Mouse (Mus musculus) forebrain, embryonic 15.5 days (tissue): ENCODE measurements at regions not wholly inside any gene's neighbourhood (a gene's known extent, or its start where the extent isn't known, plus 50 kb on each side); places are given as distances from the start of the nearest gene placed in this dataset.
A peak's percentile ranks its signal among the peaks of the same experiment; 100 is the strongest.

Source experiments
- ATAC-seq: fragments of 200-750 bp; cut with Nextera tagmentation; replicated peaks from 2 replicates; pipeline ENCODE4 v1.8.0; 2017; ENCODE audit warnings: mild to moderate bottlenecking, moderate TSS enrichment, moderate library complexity
- H3K27ac ChIP-seq: fragments of 300-500 bp; sonication (generic); replicated peaks from 2 replicates; pipeline ENCODE4 v1.5.1; 2015; ENCODE audit warnings: mild to moderate bottlenecking, inconsistent platforms
- H3K27me3 ChIP-seq: fragments of 300-500 bp; sonication (generic); 2 replicates; pipeline ENCODE4 v1.6.1; 2015; ENCODE audit warnings: inconsistent platforms
- H3K36me3 ChIP-seq: fragments of 300-500 bp; sonication (generic); 2 replicates; pipeline ENCODE4 v1.6.1; 2015; ENCODE audit warnings: mild to moderate bottlenecking, inconsistent platforms
- H3K4me1 ChIP-seq: fragments of 300-500 bp; sonication (generic); 2 replicates; pipeline ENCODE4 v1.6.1; 2015; ENCODE audit warnings: inconsistent platforms
- H3K4me2 ChIP-seq: fragments of 300-500 bp; sonication (generic); replicated peaks from 2 replicates; pipeline ENCODE4 v1.6.1; 2015; ENCODE audit warnings: mild to moderate bottlenecking, inconsistent platforms
- H3K4me3 ChIP-seq: fragments of 300-500 bp; sonication (generic); 2 replicates; pipeline ENCODE4 v1.5.1; 2015; ENCODE audit warnings: mild to moderate bottlenecking, inconsistent platforms
- H3K9ac ChIP-seq: fragments of 300-500 bp; sonication (generic); replicated peaks from 2 replicates; pipeline ENCODE4 v1.6.1; 2015; ENCODE audit warnings: mild to moderate bottlenecking, inconsistent platforms
- H3K9me3 ChIP-seq: fragments of 300-500 bp; sonication (generic); 2 replicates; pipeline ENCODE4 v1.6.1; 2016; ENCODE audit warnings: inconsistent platforms
- WGBS: fragments of 180-500 bp; shearing (Covaris S2); methylation state at CpG from one replicate; pipeline ENCODE4 v1.1.7; 2015; ENCODE audit warnings: mixed read lengths; 5-methylcytosine and 5-hydroxymethylcytosine counted together

DNA sequence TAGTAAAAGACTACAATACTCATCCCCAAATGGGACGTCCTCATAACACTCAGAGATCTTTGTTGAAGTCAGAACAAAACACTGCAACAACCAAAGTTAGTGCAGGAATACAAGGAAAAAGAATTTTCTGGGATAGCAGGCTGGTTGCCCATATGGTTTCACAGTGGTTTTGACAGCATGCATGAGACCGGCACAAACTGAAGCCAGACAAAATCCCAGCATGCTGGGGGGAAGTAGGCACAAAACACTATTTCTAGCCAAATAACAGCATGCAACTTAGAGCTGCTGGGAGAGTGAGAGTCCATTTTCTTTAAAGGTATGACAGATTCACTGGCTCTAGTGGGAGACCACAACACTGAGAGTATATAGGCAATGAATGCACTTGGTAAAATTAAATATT is 619.1 kb upstream of the Manea start:
- Histone ChIP-seq H3K4me1 (no peaks in the 10 kb centered on the region), H3K4me2 (no peak overlapping the region), H3K9me3 (no peaks in the 10 kb centered on the region), H3K36me3 (no peaks in the 10 kb centered on the region), H3K9ac (no peak overlapping the region), H3K4me3 (no peak overlapping the region), H3K27ac (no peak overlapping the region), H3K27me3 (no peaks in the 10 kb centered on the region)
- peak; percentile 41; the same call in 1 of the 2 replicates for ATAC-seq
- WGBS: 72% methylated on average over 2 of the region's 2 CpGs

- Histone ChIP-seq H3K9me3 (no peaks in the 10 kb centered on the region), H3K4me1 (no peaks in the 10 kb centered on the region), H3K4me2 (no peak overlapping the region), H3K27ac (no peak overlapping the region), H3K9ac (no peak overlapping the region), H3K36me3 (no peaks in the 10 kb centered on the region), H3K27me3 (no peaks in the 10 kb centered on the region), H3K4me3 (no peak overlapping the region)
- 79% methylated on average over 2 of the region's 2 CpGs for WGBS
- ATAC-seq: no peak
Measured at GRCm38 (mm10) chr4:26964850-26965249, 618.2 kb upstream of the Manea start.

- ATAC-seq: no peak
- Histone ChIP-seq H3K4me3 (no peak overlapping the region), H3K9ac (no peak overlapping the region), H3K4me1 (no peaks in the 10 kb centered on the region), H3K9me3 (no peaks in the 10 kb centered on the region), H3K27ac (no peak overlapping the region), H3K36me3 (no peaks in the 10 kb centered on the region), H3K4me2 (no peak overlapping the region), H3K27me3 (no peaks in the 10 kb centered on the region)
- 87% methylated on average over 2 of the region's 2 CpGs for WGBS
Measured at GRCm38 (mm10) chr4:26944617-26945016, 597.9 kb upstream of the Manea start.

- Histone ChIP-seq H3K27me3 (no peaks in the 10 kb centered on the region), H3K4me2 (no peak overlapping the region), H3K36me3 (no peaks in the 10 kb centered on the region), H3K4me1 (peaks cover 19% of the 10 kb centered on the region), H3K9me3 (no peaks in the 10 kb centered on the region), H3K27ac (peak overlapping the region; percentile 12), H3K9ac (no peak overlapping the region), H3K4me3 (no peak overlapping the region)
- ATAC-seq: peak; percentile 97
- 11% methylated on average over 10 of the region's 10 CpGs for WGBS
Measured at GRCm38 (mm10) chr4:26933988-26934798, 587.5 kb upstream of the Manea start.

GRCm38 (mm10) chr4:26929879-26930481 is 583.3 kb upstream of the Manea start:
- H3K9me3 ChIP-seq: no peaks in the 10 kb centered on the region
- 58% methylated on average over 6 of the region's 6 CpGs for WGBS
- peak; percentile 69 for ATAC-seq
- H3K4me3 ChIP-seq: no peak overlapping the region
- peaks cover 19% of the 10 kb centered on the region for H3K4me1 ChIP-seq
- H3K36me3 ChIP-seq: no peaks in the 10 kb centered on the region
- H3K27ac ChIP-seq: no peak overlapping the region
- no peak overlapping the region for H3K9ac ChIP-seq
- no peak overlapping the region for H3K4me2 ChIP-seq
- no peaks in the 10 kb centered on the region for H3K27me3 ChIP-seq

GRCm38 (mm10) chr4:26926060-26926459 is 579.4 kb upstream of the Manea start:
- Histone ChIP-seq H3K9me3 (no peaks in the 10 kb centered on the region), H3K9ac (no peak overlapping the region), H3K4me3 (no peak overlapping the region), H3K4me1 (peaks cover 6% of the 10 kb centered on the region; the same call in 1 of the 2 replicates), H3K36me3 (no peaks in the 10 kb centered on the region), H3K4me2 (no peak overlapping the region), H3K27me3 (no peaks in the 10 kb centered on the region), H3K27ac (no peak overlapping the region)
- ATAC-seq: no peak
- WGBS: 86% methylated on average over 3 of the region's 3 CpGs

DNA sequence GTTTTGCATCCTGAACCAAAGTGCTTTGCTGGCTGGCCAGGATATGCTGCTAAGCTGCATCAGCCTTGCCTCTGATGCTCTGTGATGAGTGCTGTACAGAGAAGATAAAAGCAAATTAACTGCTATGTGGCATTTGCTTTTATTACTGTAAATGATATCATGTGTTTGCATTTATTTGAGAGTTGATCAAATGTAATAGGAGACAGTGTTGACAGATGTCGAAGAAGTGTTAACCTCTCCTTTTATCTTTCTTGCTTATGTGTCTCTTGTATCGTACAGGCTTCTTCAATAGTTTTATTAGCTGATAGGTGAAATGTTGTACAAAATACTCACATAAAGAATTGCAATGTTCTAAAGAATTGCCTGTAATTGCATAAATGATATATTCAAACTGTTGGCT is 541.8 kb upstream of the Manea start:
- Histone ChIP-seq H3K9ac (no peak overlapping the region), H3K4me3 (no peak overlapping the region), H3K9me3 (no peaks in the 10 kb centered on the region), H3K36me3 (no peaks in the 10 kb centered on the region), H3K4me1 (no peaks in the 10 kb centered on the region), H3K27me3 (no peaks in the 10 kb centered on the region), H3K4me2 (no peak overlapping the region), H3K27ac (no peak overlapping the region)
- no peak for ATAC-seq
- 70% methylated on average over 2 of the region's 2 CpGs for WGBS

- ATAC-seq: no peak
- WGBS: 30% methylated on average over 3 of the region's 3 CpGs
Measured at GRCm38 (mm10) chr4:26879022-26879421, 532.3 kb upstream of the Manea start.

DNA sequence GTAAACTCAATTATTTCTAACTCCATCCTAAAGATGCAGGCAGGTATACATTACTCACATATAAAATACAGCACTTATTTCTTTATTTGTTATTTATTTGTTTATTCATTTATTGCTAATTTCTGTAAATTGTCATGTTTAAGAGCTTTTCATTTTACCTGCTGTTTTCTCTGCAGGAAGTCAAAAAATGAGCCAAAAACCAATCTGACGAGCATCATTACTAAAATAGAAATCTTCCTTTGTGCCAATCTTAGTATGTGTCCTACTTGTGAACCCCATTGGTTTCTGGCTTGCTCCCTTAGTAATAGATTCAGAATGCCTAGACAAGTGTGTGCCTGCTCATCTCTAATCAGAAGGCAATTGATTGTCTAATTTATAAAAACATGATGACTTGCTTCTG is 495.1 kb upstream of the Manea start:
- Histone ChIP-seq H3K4me3 (no peak overlapping the region), H3K36me3 (no peaks in the 10 kb centered on the region), H3K27me3 (no peaks in the 10 kb centered on the region), H3K27ac (no peak overlapping the region), H3K4me1 (no peaks in the 10 kb centered on the region), H3K4me2 (no peak overlapping the region), H3K9ac (no peak overlapping the region), H3K9me3 (no peaks in the 10 kb centered on the region)
- WGBS: 80% methylated on average over 1 of the region's 1 CpGs
- no peak for ATAC-seq

More at GRCm38 (mm10) chr4:26879022-26879421, 532.3 kb upstream of the Manea start:
- no peaks in the 10 kb centered on the region for H3K9me3 ChIP-seq
- H3K4me2 ChIP-seq: no peak overlapping the region
- no peak overlapping the region for H3K9ac ChIP-seq
- H3K27me3 ChIP-seq: no peaks in the 10 kb centered on the region
- no peak overlapping the region for H3K27ac ChIP-seq
- no peaks in the 10 kb centered on the region for H3K4me1 ChIP-seq
- no peak overlapping the region for H3K4me3 ChIP-seq
- no peaks in the 10 kb centered on the region for H3K36me3 ChIP-seq

DNA sequence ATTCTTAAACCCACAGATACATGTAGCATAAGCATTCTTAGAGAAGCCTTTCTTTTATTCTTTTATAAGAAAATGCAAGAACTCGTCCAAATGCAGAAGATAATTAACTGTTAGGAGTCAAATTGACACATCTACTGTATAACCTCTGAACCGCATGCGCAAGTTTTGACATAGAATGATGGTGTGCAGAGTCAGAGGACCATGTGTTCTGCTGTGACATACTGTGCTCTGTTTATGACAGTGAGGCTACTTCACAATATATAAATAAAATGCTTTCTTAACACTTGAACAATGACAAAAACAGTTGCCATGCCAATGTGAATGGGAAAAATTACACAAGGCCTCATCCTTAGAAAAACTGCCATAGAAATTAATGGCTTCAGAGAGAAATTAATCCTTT is 454.1 kb upstream of the Manea start:
- H3K9ac ChIP-seq: no peak overlapping the region
- WGBS: 77% methylated on average over 3 of the region's 3 CpGs
- H3K27ac ChIP-seq: no peak overlapping the region
- no peaks in the 10 kb centered on the region for H3K27me3 ChIP-seq
- no peaks in the 10 kb centered on the region for H3K36me3 ChIP-seq
- H3K9me3 ChIP-seq: no peaks in the 10 kb centered on the region
- no peak overlapping the region for H3K4me3 ChIP-seq
- H3K4me1 ChIP-seq: no peaks in the 10 kb centered on the region
- H3K4me2 ChIP-seq: no peak overlapping the region
- no peak for ATAC-seq

DNA sequence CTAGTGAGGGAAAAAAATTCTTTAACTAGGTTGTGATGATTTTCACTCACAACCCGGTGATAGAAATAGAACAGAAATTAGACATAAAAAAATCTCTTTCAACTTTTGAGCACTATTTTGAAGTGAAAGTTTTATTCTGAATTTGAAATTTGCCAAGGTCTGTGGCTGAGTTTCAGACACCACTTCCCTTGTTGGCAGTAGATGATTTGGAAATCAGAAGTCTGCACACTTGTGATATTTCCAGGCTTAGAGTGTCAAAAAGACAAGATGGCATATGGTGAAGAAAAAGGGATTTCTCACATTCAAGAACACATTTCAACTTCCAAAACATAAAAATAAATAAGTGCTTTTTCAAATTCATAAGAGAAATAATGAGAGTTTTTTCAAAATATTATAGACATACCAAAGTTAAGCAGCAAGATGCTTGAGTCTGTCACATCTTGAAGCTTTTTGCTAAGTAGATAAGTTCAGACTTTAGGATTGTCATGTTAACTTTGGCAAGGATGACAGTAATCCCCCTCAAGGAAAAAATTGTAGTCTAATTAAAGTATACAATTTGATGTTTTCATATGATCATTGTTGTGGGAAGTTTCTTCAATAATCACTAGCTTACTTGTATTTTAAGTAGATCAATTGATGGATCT is 446.6 kb upstream of the Manea start:
- Histone ChIP-seq H3K9ac (no peak overlapping the region), H3K4me1 (no peaks in the 10 kb centered on the region), H3K36me3 (no peaks in the 10 kb centered on the region), H3K4me3 (no peak overlapping the region), H3K27ac (no peak overlapping the region), H3K9me3 (no peaks in the 10 kb centered on the region), H3K27me3 (no peaks in the 10 kb centered on the region), H3K4me2 (no peak overlapping the region)
- peak; percentile 69; the same call in 1 of the 2 replicates for ATAC-seq
- WGBS: 73% methylated on average over 1 of the region's 1 CpGs

DNA sequence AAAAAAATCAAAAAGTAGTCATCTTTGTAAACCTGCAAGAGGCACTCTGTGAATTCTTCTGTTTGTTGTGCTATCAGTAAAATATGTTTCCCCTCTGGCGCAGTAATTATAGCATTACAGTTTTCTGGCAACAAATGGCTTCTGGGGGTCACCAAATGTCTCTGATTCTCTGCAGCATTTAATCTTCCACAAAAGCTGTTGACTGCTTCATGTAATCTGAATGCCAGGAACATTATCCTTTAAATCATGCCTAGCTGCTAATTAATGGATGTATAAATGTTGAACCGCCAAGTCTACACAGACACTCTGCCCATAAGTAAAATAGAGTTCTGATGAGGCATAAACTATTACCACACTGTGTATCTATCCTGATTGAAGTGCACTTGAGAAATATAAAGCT is 421.2 kb upstream of the Manea start:
- no peak overlapping the region for H3K9ac ChIP-seq
- no peak; the same call in 1 of the 2 replicates for ATAC-seq
- no peak overlapping the region for H3K4me2 ChIP-seq
- no peaks in the 10 kb centered on the region for H3K36me3 ChIP-seq
- no peaks in the 10 kb centered on the region for H3K4me1 ChIP-seq
- H3K9me3 ChIP-seq: no peaks in the 10 kb centered on the region
- H3K27ac ChIP-seq: no peak overlapping the region
- no peaks in the 10 kb centered on the region for H3K27me3 ChIP-seq
- 41% methylated on average over 2 of the region's 2 CpGs for WGBS
- no peak overlapping the region for H3K4me3 ChIP-seq
